Mouse (Mus musculus) testis, adult 2 months (tissue): ENCODE results near the gene Lxn.

ENCODE experiments used
- CTCF ChIP-seq: fragments of 200-500 bp; IDR thresholded peaks from 2 replicates; pipeline ENCODE4 v1.5.1; 2012; ENCODE audit warnings: low read depth, mild to moderate bottlenecking, inconsistent platforms, low read length, moderate library complexity; ENCODE audit not compliant: control insufficient read depth, insufficient read depth, insufficient replicate concordance
- POLR2A ChIP-seq: fragments of 200-500 bp; IDR thresholded peaks from 2 replicates; pipeline ENCODE4 v1.6.1; 2012; ENCODE audit warnings: low read depth, mild to moderate bottlenecking, inconsistent platforms, low read length, moderate library complexity; ENCODE audit not compliant: control insufficient read depth

- TF ChIP-seq POLR2A (no peak), CTCF (no peak)
These were observed 1.7 kb downstream of the Lxn start for GRCm38 (mm10) chr3:67462015-67462414.
